Mouse (Mus musculus) heart, embryonic 11.5 days (tissue): ENCODE measurements at regions not wholly inside any gene's neighbourhood (a gene's known extent, or its start where the extent isn't known, plus 50 kb on each side); places are given as distances from the start of the nearest gene placed in this dataset.

Source experiments
- ATAC-seq: fragments of 200-750 bp; cut with Nextera tagmentation; replicated peaks from 2 replicates; pipeline ENCODE4 v1.8.0; 2017; ENCODE audit warnings: moderate library complexity; ENCODE audit not compliant: insufficient number of reproducible peaks, low FRiP score, low TSS enrichment
- H3K27ac ChIP-seq: fragments of 300-500 bp; sonication (generic); 2 replicates; pipeline ENCODE4 v1.5.1; 2014; ENCODE audit warnings: mild to moderate bottlenecking, low read depth, low read length
- H3K27me3 ChIP-seq: fragments of 300-500 bp; sonication (generic); 2 replicates; pipeline ENCODE4 v1.6.1; 2014; ENCODE audit warnings: mild to moderate bottlenecking, low read length, mixed read lengths; ENCODE audit not compliant: control insufficient read depth, insufficient read depth
- H3K36me3 ChIP-seq: fragments of 300-500 bp; sonication (generic); 2 replicates; pipeline ENCODE4 v1.6.1; 2014; ENCODE audit warnings: mild to moderate bottlenecking, low read length, moderate library complexity, mixed read lengths; ENCODE audit not compliant: control insufficient read depth, insufficient read depth
- H3K4me1 ChIP-seq: fragments of 300-500 bp; sonication (generic); 2 replicates; pipeline ENCODE4 v1.6.1; 2014; ENCODE audit warnings: low read length; ENCODE audit not compliant: control insufficient read depth, insufficient read depth
- H3K4me2 ChIP-seq: fragments of 300-500 bp; sonication (generic); 2 replicates; pipeline ENCODE4 v1.6.1; 2014; ENCODE audit warnings: mild to moderate bottlenecking, moderate library complexity
- H3K4me3 ChIP-seq: fragments of 300-500 bp; sonication (generic); 2 replicates; pipeline ENCODE4 v1.5.1; 2014; ENCODE audit warnings: low read depth, low read length
- H3K9ac ChIP-seq: fragments of 300-500 bp; sonication (generic); 2 replicates; pipeline ENCODE4 v1.6.1; 2014; ENCODE audit warnings: mild to moderate bottlenecking, low read depth, low read length, moderate library complexity
- H3K9me3 ChIP-seq: fragments of 300-500 bp; sonication (generic); replicated peaks from 2 replicates; pipeline ENCODE4 v1.6.1; 2016; ENCODE audit warnings: low read length; ENCODE audit not compliant: control insufficient read depth
- WGBS: fragments of 180-500 bp; shearing (Covaris S2); extraction: QIAGEN DNeasy Blood & Tissue Kit; methylation state at CpG from one replicate; pipeline ENCODE4 v1.1.7; 2014; ENCODE audit not compliant: insufficient replicate concordance; 5-methylcytosine and 5-hydroxymethylcytosine counted together

- H3K9ac ChIP-seq = no peak overlapping the region
- H3K27ac ChIP-seq = no peak overlapping the region
- WGBS = 83% methylated on average over 9 of the region's 9 CpGs
- no peaks in the 10 kb centered on the region for H3K4me1 ChIP-seq
- no peaks in the 10 kb centered on the region for H3K36me3 ChIP-seq
- no peaks in the 10 kb centered on the region for H3K27me3 ChIP-seq
- no peak overlapping the region for H3K4me3 ChIP-seq
- ATAC-seq = no peak
- H3K4me2 ChIP-seq = no peak overlapping the region
- no peaks in the 10 kb centered on the region; the same call in 1 of the 2 replicates for H3K9me3 ChIP-seq
These were observed 56.0 kb upstream of the Fbxl4 start for GRCm38 (mm10) chr4:22301148-22301942.

- Histone ChIP-seq H3K27me3 (no peaks in the 10 kb centered on the region), H3K27ac (no peak overlapping the region), H3K4me3 (no peak overlapping the region), H3K4me1 (no peaks in the 10 kb centered on the region), H3K9ac (no peak overlapping the region), H3K36me3 (no peaks in the 10 kb centered on the region), H3K9me3 (no peaks in the 10 kb centered on the region; the same call in 1 of the 2 replicates), H3K4me2 (no peak overlapping the region)
- no peak for ATAC-seq
- WGBS = 74% methylated on average over 4 of the region's 4 CpGs
These were observed 55.5 kb upstream of the Fbxl4 start for GRCm38 (mm10) chr4:22301943-22302215.

GRCm38 (mm10) chr4:22302262-22302661 is 55.1 kb upstream of the Fbxl4 start:
- WGBS = 73% methylated on average over 1 of the region's 1 CpGs
- no peaks in the 10 kb centered on the region for H3K36me3 ChIP-seq
- no peak overlapping the region for H3K27ac ChIP-seq
- H3K9me3 ChIP-seq = no peaks in the 10 kb centered on the region; the same call in 1 of the 2 replicates
- no peak for ATAC-seq
- no peaks in the 10 kb centered on the region for H3K4me1 ChIP-seq
- H3K4me3 ChIP-seq = no peak overlapping the region
- H3K9ac ChIP-seq = no peak overlapping the region
- no peaks in the 10 kb centered on the region for H3K27me3 ChIP-seq
- H3K4me2 ChIP-seq = no peak overlapping the region
